Mouse (Mus musculus): ENCODE measurements around the gene Cactin. TPM values are rescaled to one million over a fixed set of nuclear protein-coding genes. Genes with fewer than 3 reads are reported as not detected.

Cactin gene
- polyA plus RNA-seq, 1 experiment from 2014 or later: 42.9 TPM

DNA sequence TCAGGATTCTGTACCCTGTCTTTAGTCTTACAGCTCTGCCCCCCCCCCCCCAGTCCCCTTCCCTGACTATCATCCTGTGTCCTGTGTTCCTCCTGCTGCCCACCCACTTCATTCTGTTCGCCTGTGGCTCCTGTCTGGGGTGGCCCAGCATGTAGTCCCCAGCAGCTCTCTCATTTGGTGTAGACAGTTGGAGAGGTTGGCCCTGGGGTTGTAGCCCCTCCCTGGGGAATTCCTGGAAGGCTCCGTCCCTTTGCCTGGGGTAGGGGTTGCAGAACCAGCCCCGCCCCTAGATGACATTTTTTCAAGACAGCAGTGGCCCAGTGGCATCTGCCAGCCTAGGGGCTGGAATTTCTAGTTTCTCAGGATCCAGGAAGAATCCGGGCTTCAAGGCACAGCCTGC lies 37.3 kb downstream of the Cactin start:
- Histone ChIP-seq H3K27ac (ENCODE audit: low read depth) (peak overlapping the region; percentile 69; the same call in 1 of the 2 replicates), H3K4me1 (ENCODE audit: insufficient read depth) (peaks cover 24% of the 10 kb centered on the region), H3K9me3 (ENCODE audit: low read depth, low read length) (no peaks in the 10 kb centered on the region), H3K36me3 (ENCODE audit: insufficient read depth) (peaks cover 13% of the 10 kb centered on the region; the same call in 1 of the 2 replicates), H3K4me3 (ENCODE audit: low read depth, low read length) (peak overlapping the region; percentile 78), H3K27me3 (ENCODE audit: insufficient read depth, low read length) (peaks cover under 1% of the 10 kb centered on the region; the same call in 1 of the 2 replicates), H3K4me2 (peak overlapping the region; percentile 100), H3K9ac (peak overlapping the region; percentile 81)
- DNase-seq: peak; percentile 54
- 27% methylated on average over 4 of the region's 4 CpGs for WGBS
- no peak for TF ChIP-seq CTCF (IDR thresholded peaks at IDR 0.05; ENCODE audit: low read depth)
- ATAC-seq (ENCODE audit: insufficient read depth): peak; percentile 1; the same call in 1 of the 2 replicates

DNA sequence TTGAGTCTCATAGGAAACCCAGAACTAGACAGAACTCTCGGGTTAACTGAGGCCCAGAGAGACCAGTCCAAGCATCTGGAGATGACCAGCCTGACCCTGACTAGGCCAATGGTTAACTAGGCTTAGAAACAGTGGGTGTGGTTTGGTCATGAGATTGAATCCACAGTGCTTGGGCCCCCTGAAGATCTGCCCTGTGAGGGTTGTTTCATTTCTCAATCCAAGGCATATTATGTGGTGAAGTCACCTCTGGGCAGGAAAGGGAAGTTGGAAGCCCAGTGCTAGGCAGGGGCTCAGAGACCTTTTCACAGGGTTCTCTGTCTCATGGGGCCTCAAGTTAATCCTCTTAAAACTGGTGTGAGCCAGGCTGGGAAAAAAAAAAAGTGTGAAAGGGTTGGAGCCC lies 37.9 kb downstream of the Cactin start:
- Histone ChIP-seq H3K36me3 (ENCODE audit: insufficient read depth) (peaks cover 13% of the 10 kb centered on the region; the same call in 1 of the 2 replicates), H3K4me1 (ENCODE audit: insufficient read depth) (peaks cover 29% of the 10 kb centered on the region), H3K4me2 (peak overlapping the region; percentile 100), H3K9ac (no peak overlapping the region; the same call in 1 of the 2 replicates), H3K9me3 (ENCODE audit: low read depth, low read length) (no peaks in the 10 kb centered on the region), H3K27ac (ENCODE audit: low read depth) (peak overlapping the region; percentile 69; the same call in 1 of the 2 replicates), H3K27me3 (ENCODE audit: insufficient read depth, low read length) (peaks cover 6% of the 10 kb centered on the region; the same call in 1 of the 2 replicates), H3K4me3 (ENCODE audit: low read depth, low read length) (peak overlapping the region; percentile 78)
- 68% methylated on average over 1 of the region's 1 CpGs for WGBS
- no peak for TF ChIP-seq CTCF (IDR thresholded peaks at IDR 0.05; ENCODE audit: low read depth)
- no peak for ATAC-seq (ENCODE audit: insufficient read depth)
- DNase-seq: no peak

GRCm38 (mm10) chr10:81360721-81361120 lies 39.8 kb downstream of the Cactin start:
- Histone ChIP-seq H3K27ac (ENCODE audit: low read depth) (no peak overlapping the region), H3K4me3 (ENCODE audit: low read depth, low read length) (no peak overlapping the region), H3K9me3 (ENCODE audit: low read depth, low read length) (no peaks in the 10 kb centered on the region), H3K4me1 (ENCODE audit: insufficient read depth) (peaks cover 42% of the 10 kb centered on the region), H3K4me2 (no peak overlapping the region), H3K27me3 (ENCODE audit: insufficient read depth, low read length) (peaks cover 8% of the 10 kb centered on the region; the same call in 1 of the 2 replicates), H3K9ac (no peak overlapping the region), H3K36me3 (ENCODE audit: insufficient read depth) (peaks cover 13% of the 10 kb centered on the region; the same call in 1 of the 2 replicates)
- peak; percentile 36 for DNase-seq
- 57% methylated on average over 8 of the region's 8 CpGs for WGBS
- no peak for TF ChIP-seq CTCF (IDR thresholded peaks at IDR 0.05; ENCODE audit: low read depth)
- ATAC-seq (ENCODE audit: insufficient read depth): no peak

GRCm38 (mm10) chr10:81362336-81362949 lies 41.5 kb downstream of the Cactin start:
- peaks cover 40% of the 10 kb centered on the region for H3K4me1 ChIP-seq (ENCODE audit: insufficient read depth)

GRCm38 (mm10) chr10:81363436-81364346 lies 42.8 kb downstream of the Cactin start:
- no peak for ATAC-seq (ENCODE audit: insufficient read depth)

More at GRCm38 (mm10) chr10:81362336-81362949, 41.5 kb downstream of the Cactin start:
- ATAC-seq (ENCODE audit: insufficient read depth): peak; percentile 9; the same call in 1 of the 2 replicates
- Histone ChIP-seq H3K9ac (peak overlapping the region; percentile 26; the same call in 1 of the 2 replicates), H3K36me3 (ENCODE audit: insufficient read depth) (peaks cover 29% of the 10 kb centered on the region), H3K27ac (ENCODE audit: low read depth) (peak overlapping the region; percentile 79), H3K4me2 (peak overlapping the region; percentile 60), H3K4me3 (ENCODE audit: low read depth, low read length) (no peak overlapping the region), H3K9me3 (ENCODE audit: low read depth, low read length) (no peaks in the 10 kb centered on the region), H3K27me3 (ENCODE audit: insufficient read depth, low read length) (peaks cover 8% of the 10 kb centered on the region; the same call in 1 of the 2 replicates)
- DNase-seq: peak; percentile 52
- no peak for TF ChIP-seq CTCF (IDR thresholded peaks at IDR 0.05; ENCODE audit: low read depth)
- WGBS: 53% methylated on average over 12 of the region's 12 CpGs

DNA sequence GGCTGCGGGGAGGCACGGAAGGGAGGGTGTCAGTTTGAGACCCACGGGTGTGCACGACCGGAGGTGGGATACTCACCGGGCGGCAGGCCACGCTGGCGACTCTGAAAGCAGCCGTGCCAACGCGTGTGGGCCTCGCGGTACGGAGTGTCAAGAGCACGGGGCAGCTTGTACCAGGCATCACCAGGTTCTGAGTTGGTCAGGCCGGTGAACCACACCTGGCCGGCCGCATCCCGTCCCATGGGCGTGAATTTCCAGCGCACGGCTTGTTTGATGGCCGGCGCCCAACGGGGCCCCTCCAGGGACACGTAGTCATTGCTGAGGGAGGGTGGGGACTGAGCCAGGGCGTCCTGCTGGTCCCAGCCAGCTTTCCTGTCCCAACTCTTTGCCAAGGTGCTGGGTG lies 43.8 kb downstream of the Cactin start:
- TF ChIP-seq CTCF (IDR thresholded peaks at IDR 0.05; ENCODE audit: low read depth): no peak
- no peak overlapping the region for H3K27ac ChIP-seq (ENCODE audit: low read depth)
- ATAC-seq (ENCODE audit: insufficient read depth) (no peak; the same call in 1 of the 2 replicates), DNase-seq (peak; percentile 50)
- 10% methylated on average over 28 of the region's 28 CpGs for WGBS
- peaks cover 28% of the 10 kb centered on the region for H3K4me1 ChIP-seq (ENCODE audit: insufficient read depth)
- H3K4me3 ChIP-seq (ENCODE audit: low read depth, low read length): peak overlapping the region; percentile 34
- H3K36me3 ChIP-seq (ENCODE audit: insufficient read depth): peaks cover 51% of the 10 kb centered on the region
- H3K9ac ChIP-seq: 0 out of 2 replicates have a peak overlapping the region, but pooled peaks have one; percentile 39
- H3K4me2 ChIP-seq: peak overlapping the region; percentile 60
- no peaks in the 10 kb centered on the region for H3K9me3 ChIP-seq (ENCODE audit: low read depth, low read length)
- H3K27me3 ChIP-seq (ENCODE audit: insufficient read depth, low read length): peaks cover 8% of the 10 kb centered on the region; the same call in 1 of the 2 replicates

More at GRCm38 (mm10) chr10:81363436-81364346, 42.8 kb downstream of the Cactin start:
- peaks cover 8% of the 10 kb centered on the region; the same call in 1 of the 2 replicates for H3K27me3 ChIP-seq (ENCODE audit: insufficient read depth, low read length)
- DNase-seq: peak; percentile 37
- H3K4me3 ChIP-seq (ENCODE audit: low read depth, low read length): peak overlapping the region; percentile 34
- peaks cover 31% of the 10 kb centered on the region for H3K4me1 ChIP-seq (ENCODE audit: insufficient read depth)
- 8% methylated on average over 54 of the region's 54 CpGs for WGBS
- peak overlapping the region; percentile 79 for H3K27ac ChIP-seq (ENCODE audit: low read depth)
- H3K9me3 ChIP-seq (ENCODE audit: low read depth, low read length): no peaks in the 10 kb centered on the region
- peak overlapping the region; percentile 39 for H3K9ac ChIP-seq
- peaks cover 41% of the 10 kb centered on the region for H3K36me3 ChIP-seq (ENCODE audit: insufficient read depth)
- peak overlapping the region; percentile 60 for H3K4me2 ChIP-seq
- TF ChIP-seq CTCF (IDR thresholded peaks at IDR 0.05; ENCODE audit: low read depth): no peak
